Mouse (Mus musculus) intestine, postnatal 0 days (tissue): Measurements from ENCODE around the gene Gm28374. TPM values are rescaled to one million over a fixed set of nuclear protein-coding genes. Genes with fewer than 3 reads are reported as not detected.

Experiments used
- ATAC-seq: fragments of 200-750 bp; cut with Nextera tagmentation; 2 replicates; pipeline ENCODE4 v1.8.0; 2017; ENCODE audit warnings: mild to moderate bottlenecking, moderate TSS enrichment, moderate library complexity
- H3K27ac ChIP-seq: fragments of 300-500 bp; sonication (generic); 2 replicates; pipeline ENCODE4 v1.5.1; 2014; ENCODE audit warnings: mild to moderate bottlenecking, low read depth, low read length, moderate library complexity
- H3K27me3 ChIP-seq: fragments of 300-500 bp; sonication (generic); replicated peaks from 2 replicates; pipeline ENCODE4 v1.6.1; 2014; ENCODE audit warnings: low read length, mixed read lengths; ENCODE audit not compliant: control insufficient read depth, insufficient read depth
- H3K36me3 ChIP-seq: fragments of 300-500 bp; sonication (generic); 2 replicates; pipeline ENCODE4 v1.6.1; 2014; ENCODE audit warnings: mild to moderate bottlenecking, moderate library complexity; ENCODE audit not compliant: control insufficient read depth, insufficient read depth
- H3K4me1 ChIP-seq: fragments of 300-500 bp; sonication (generic); replicated peaks from 2 replicates; pipeline ENCODE4 v1.6.1; 2014; ENCODE audit warnings: antibody characterized with exemption, low read length, mixed read lengths; ENCODE audit not compliant: control insufficient read depth, insufficient read depth
- H3K4me2 ChIP-seq: fragments of 300-500 bp; sonication (generic); replicated peaks from 2 replicates; pipeline ENCODE4 v1.6.1; 2014; ENCODE audit warnings: low read depth, mild to moderate bottlenecking, moderate library complexity
- H3K4me3 ChIP-seq: fragments of 300-500 bp; sonication (generic); 2 replicates; pipeline ENCODE4 v1.5.1; 2014; ENCODE audit warnings: low read depth, low read length
- H3K9ac ChIP-seq: fragments of 300-500 bp; sonication (generic); 2 replicates; pipeline ENCODE4 v1.6.1; 2014; ENCODE audit warnings: mild to moderate bottlenecking, low read depth, low read length
- H3K9me3 ChIP-seq: fragments of 300-500 bp; sonication (generic); 2 replicates; pipeline ENCODE4 v1.6.1; 2016; ENCODE audit warnings: mixed run types; ENCODE audit not compliant: control insufficient read depth
- CTCF ChIP-seq: sonication (generic); IDR thresholded peaks from 2 replicates; pipeline ENCODE4 v1.5.1; 2016; ENCODE audit warnings: low read depth, mild to moderate bottlenecking, control low read depth, antibody characterized with exemption, moderate library complexity
- WGBS: fragments of 180-500 bp; shearing (Covaris S2); extraction: QIAGEN DNeasy Blood & Tissue Kit; methylation state at CpG from one replicate; pipeline ENCODE4 v1.1.7; 2014; 5-methylcytosine and 5-hydroxymethylcytosine counted together
- polyA plus RNA-seq: library from polyadenylated mRNA; unstranded; fragments of >200 nt; fragmentation: Nextera tagmentation; extraction: Ambion mirVana; gene quantifications from 2 replicates; pipeline ENCODE4 v1.2.1, GENCODE M21; 2015

The Gm28374 gene
- polyA plus RNA-seq, 1 experiment from 2014 or later: 0.43 TPM

GRCm38 (mm10) chr19:6061641-6062302, 20.3 kb downstream of the Gm28374 start:
- ATAC-seq: no peak

GRCm38 (mm10) chr19:6061021-6061533, 21.0 kb downstream of the Gm28374 start, which contains the start of gene Znhit2:
Znhit2 (plus strand) TSS chr19:6061192.
- Histone ChIP-seq H3K36me3 (0 out of 2 replicates have a peak, but pooled peaks cover 3% of the 10 kb centered on the region), H3K27me3 (no peaks in the 10 kb centered on the region), H3K9me3 (no peaks in the 10 kb centered on the region), H3K4me3 (peak within 1 kb of the TSS; percentile 79), H3K9ac (peak within 1 kb of the TSS; percentile 95), H3K4me2 (peak within 1 kb of the TSS; percentile 96), H3K4me1 (peaks cover 12% of the 10 kb centered on the region; the same call in 1 of the 2 replicates), H3K27ac (peak within 1 kb of the TSS; percentile 94)
- peak; percentile 66 for ATAC-seq
- TF ChIP-seq CTCF: peak; percentile 36
- WGBS: under 1% methylated on average over 58 of the region's 58 CpGs

More at GRCm38 (mm10) chr19:6061641-6062302, 20.3 kb downstream of the Gm28374 start:
- peak overlapping the region; percentile 96 for H3K4me2 ChIP-seq
- WGBS: under 1% methylated on average over 44 of the region's 44 CpGs
- H3K36me3 ChIP-seq: 0 out of 2 replicates have a peak, but pooled peaks cover 3% of the 10 kb centered on the region
- peak overlapping the region; percentile 94 for H3K27ac ChIP-seq
- peak overlapping the region; percentile 95 for H3K9ac ChIP-seq
- H3K4me3 ChIP-seq: peak overlapping the region; percentile 79
- no peaks in the 10 kb centered on the region for H3K27me3 ChIP-seq
- H3K9me3 ChIP-seq: no peaks in the 10 kb centered on the region
- H3K4me1 ChIP-seq: peaks cover 9% of the 10 kb centered on the region; the same call in 1 of the 2 replicates
- TF ChIP-seq CTCF: no peak

- Histone ChIP-seq H3K36me3 (peaks cover 19% of the 10 kb centered on the region), H3K27me3 (no peaks in the 10 kb centered on the region), H3K9ac (peak overlapping the region; percentile 63), H3K9me3 (no peaks in the 10 kb centered on the region), H3K4me3 (peak overlapping the region; percentile 62), H3K4me2 (peak overlapping the region; percentile 73), H3K4me1 (peaks cover 12% of the 10 kb centered on the region; the same call in 1 of the 2 replicates), H3K27ac (peak overlapping the region; percentile 51)
- TF ChIP-seq CTCF: no peak
- ATAC-seq: no peak
- 35% methylated on average over 5 of the region's 5 CpGs for WGBS
Observed at GRCm38 (mm10) chr19:6058966-6059365, 23.1 kb downstream of the Gm28374 start.

GRCm38 (mm10) chr19:6058513-6058912, 23.5 kb downstream of the Gm28374 start:
- H3K9me3 ChIP-seq: no peaks in the 10 kb centered on the region
- peak overlapping the region; percentile 51 for H3K27ac ChIP-seq
- no peak for ATAC-seq
- H3K36me3 ChIP-seq: peaks cover 23% of the 10 kb centered on the region
- H3K4me2 ChIP-seq: peak overlapping the region; percentile 73
- peak overlapping the region; percentile 63 for H3K9ac ChIP-seq
- H3K4me3 ChIP-seq: peak overlapping the region; percentile 62
- peaks cover 12% of the 10 kb centered on the region; the same call in 1 of the 2 replicates for H3K4me1 ChIP-seq
- H3K27me3 ChIP-seq: no peaks in the 10 kb centered on the region
- TF ChIP-seq CTCF: no peak
- WGBS: 17% methylated on average over 5 of the region's 5 CpGs

GRCm38 (mm10) chr19:6057313-6058096, 24.6 kb downstream of the Gm28374 start, which contains the start of the genes Mrpl49 and Fau:
Mrpl49 (minus strand) TSS chr19:6057785.
Fau (plus strand) TSS chr19:6057844.
- peaks cover 33% of the 10 kb centered on the region for H3K36me3 ChIP-seq
- peaks cover 9% of the 10 kb centered on the region; the same call in 1 of the 2 replicates for H3K4me1 ChIP-seq
- H3K4me3 ChIP-seq: peak within 1 kb of the TSS; percentile 62
- peak within 1 kb of the TSS; percentile 51 for H3K27ac ChIP-seq
- no peaks in the 10 kb centered on the region for H3K27me3 ChIP-seq
- no peaks in the 10 kb centered on the region for H3K9me3 ChIP-seq
- TF ChIP-seq CTCF: no peak
- ATAC-seq: peak; percentile 84
- WGBS: under 1% methylated on average over 61 of the region's 63 CpGs
- H3K4me2 ChIP-seq: peak within 1 kb of the TSS; percentile 73
- H3K9ac ChIP-seq: peak within 1 kb of the TSS; percentile 63

- H3K27ac ChIP-seq: no peak overlapping the region
- H3K27me3 ChIP-seq: no peaks in the 10 kb centered on the region
- H3K4me3 ChIP-seq: peak overlapping the region; percentile 62
- no peaks in the 10 kb centered on the region for H3K9me3 ChIP-seq
- peak overlapping the region; percentile 63 for H3K9ac ChIP-seq
- WGBS: 41% methylated on average over 4 of the region's 4 CpGs
- H3K4me2 ChIP-seq: peak overlapping the region; percentile 73
- peaks cover 4% of the 10 kb centered on the region; the same call in 1 of the 2 replicates for H3K4me1 ChIP-seq
- ATAC-seq: no peak
- peaks cover 41% of the 10 kb centered on the region for H3K36me3 ChIP-seq
- TF ChIP-seq CTCF: no peak
Observed at GRCm38 (mm10) chr19:6056696-6057095, 25.4 kb downstream of the Gm28374 start.
